Mouse (Mus musculus) liver, embryonic 15.5 days (tissue): ENCODE measurements around the gene 4933424G06Rik. TPM values are rescaled to one million over a fixed set of nuclear protein-coding genes. Genes with fewer than 3 reads are reported as not detected.
A peak's percentile ranks its signal among the peaks of the same experiment; 100 is the strongest.

Experiments
- ATAC-seq: fragments of 200-750 bp; cut with Nextera tagmentation; 2 replicates; pipeline ENCODE4 v1.8.0; 2017; ENCODE audit warnings: moderate number of reproducible peaks, mild to moderate bottlenecking, moderate library complexity; ENCODE audit not compliant: insufficient read depth
- H3K27ac ChIP-seq: fragments of 300-500 bp; sonication (generic); replicated peaks from 2 replicates; pipeline ENCODE4 v1.5.1; 2015; ENCODE audit warnings: mild to moderate bottlenecking, inconsistent platforms
- H3K27me3 ChIP-seq: fragments of 300-500 bp; sonication (generic); 2 replicates; pipeline ENCODE4 v1.6.1; 2015; ENCODE audit warnings: mild to moderate bottlenecking, inconsistent platforms
- H3K36me3 ChIP-seq: fragments of 300-500 bp; sonication (generic); replicated peaks from 2 replicates; pipeline ENCODE4 v1.6.1; 2015; ENCODE audit warnings: moderate library complexity, mild to moderate bottlenecking, inconsistent platforms
- H3K4me1 ChIP-seq: fragments of 300-500 bp; sonication (generic); replicated peaks from 2 replicates; pipeline ENCODE4 v1.6.1; 2015; ENCODE audit warnings: inconsistent platforms
- H3K4me2 ChIP-seq: fragments of 300-500 bp; sonication (generic); 2 replicates; pipeline ENCODE4 v1.6.1; 2015; ENCODE audit warnings: moderate library complexity, mild to moderate bottlenecking, inconsistent platforms
- H3K4me3 ChIP-seq: fragments of 300-500 bp; sonication (generic); replicated peaks from 2 replicates; pipeline ENCODE4 v1.5.1; 2015; ENCODE audit warnings: mild to moderate bottlenecking, inconsistent platforms
- H3K9ac ChIP-seq: fragments of 300-500 bp; sonication (generic); 2 replicates; pipeline ENCODE4 v1.6.1; 2015; ENCODE audit warnings: moderate library complexity, mild to moderate bottlenecking, inconsistent platforms
- H3K9me3 ChIP-seq: fragments of 300-500 bp; sonication (generic); replicated peaks from 2 replicates; pipeline ENCODE4 v1.6.1; 2016; ENCODE audit warnings: inconsistent platforms
- WGBS: fragments of 180-500 bp; shearing (Covaris S2); methylation state at CpG from one replicate; pipeline ENCODE4 v1.1.7; 2015; ENCODE audit warnings: mixed read lengths; ENCODE audit not compliant: insufficient replicate concordance; 5-methylcytosine and 5-hydroxymethylcytosine counted together
- polyA plus RNA-seq: library from polyadenylated mRNA; unstranded; fragments of >200 nt; fragmentation: Nextera tagmentation; extraction: Ambion mirVana; gene quantifications from 2 replicates; pipeline ENCODE4 v1.2.1, GENCODE M21; 2015

4933424G06Rik gene
- polyA plus RNA-seq, 1 experiment from 2014 or later = not detected

GRCm38 (mm10) chr1:36772198-36772934 lies 62.4 kb downstream of the 4933424G06Rik start:
- H3K4me1 ChIP-seq = no peaks in the 10 kb centered on the region
- no peaks in the 10 kb centered on the region for H3K9me3 ChIP-seq
- H3K4me2 ChIP-seq = no peak overlapping the region
- no peak overlapping the region for H3K27ac ChIP-seq
- H3K9ac ChIP-seq = no peak overlapping the region
- no peaks in the 10 kb centered on the region for H3K36me3 ChIP-seq
- H3K27me3 ChIP-seq = peaks cover 18% of the 10 kb centered on the region
- no peak for ATAC-seq
- 69% methylated on average over 9 of the region's 9 CpGs for WGBS
- H3K4me3 ChIP-seq = no peak overlapping the region

GRCm38 (mm10) chr1:36780793-36781192 lies 70.8 kb downstream of the 4933424G06Rik start:
- no peak overlapping the region for H3K4me2 ChIP-seq
- peaks cover 11% of the 10 kb centered on the region for H3K27me3 ChIP-seq
- WGBS = 77% methylated on average over 13 of the region's 13 CpGs
- H3K4me3 ChIP-seq = no peak overlapping the region
- H3K9me3 ChIP-seq = no peaks in the 10 kb centered on the region
- no peak overlapping the region for H3K27ac ChIP-seq
- H3K9ac ChIP-seq = no peak overlapping the region
- H3K4me1 ChIP-seq = peaks cover 19% of the 10 kb centered on the region
- no peaks in the 10 kb centered on the region for H3K36me3 ChIP-seq
- ATAC-seq = no peak

- Histone ChIP-seq H3K27me3 (peaks cover 13% of the 10 kb centered on the region), H3K4me1 (peaks cover 19% of the 10 kb centered on the region), H3K4me3 (no peak overlapping the region), H3K9ac (no peak overlapping the region), H3K36me3 (no peaks in the 10 kb centered on the region), H3K9me3 (no peaks in the 10 kb centered on the region), H3K4me2 (no peak overlapping the region), H3K27ac (no peak overlapping the region)
- 58% methylated on average over 11 of the region's 11 CpGs for WGBS
- ATAC-seq = no peak
Observed at GRCm38 (mm10) chr1:36782476-36782875, 72.5 kb downstream of the 4933424G06Rik start.

- Histone ChIP-seq H3K27ac (no peak overlapping the region), H3K4me3 (peak overlapping the region; percentile 44), H3K4me2 (peak overlapping the region; percentile 77), H3K36me3 (no peaks in the 10 kb centered on the region), H3K9me3 (no peaks in the 10 kb centered on the region), H3K4me1 (peaks cover 23% of the 10 kb centered on the region), H3K27me3 (peaks cover 13% of the 10 kb centered on the region), H3K9ac (peak overlapping the region; percentile 35; the same call in 1 of the 2 replicates)
- peak; percentile 37 for ATAC-seq
- 3% methylated on average over 20 of the region's 20 CpGs for WGBS
Observed at GRCm38 (mm10) chr1:36784365-36785134, 74.6 kb downstream of the 4933424G06Rik start.

GRCm38 (mm10) chr1:36785238-36785641 lies 75.3 kb downstream of the 4933424G06Rik start:
- H3K9ac ChIP-seq = peak overlapping the region; percentile 35; the same call in 1 of the 2 replicates
- WGBS = 1% methylated on average over 16 of the region's 16 CpGs
- no peaks in the 10 kb centered on the region for H3K9me3 ChIP-seq
- no peak for ATAC-seq
- no peak overlapping the region for H3K27ac ChIP-seq
- H3K36me3 ChIP-seq = no peaks in the 10 kb centered on the region
- H3K4me2 ChIP-seq = peak overlapping the region; percentile 77
- H3K4me1 ChIP-seq = peaks cover 23% of the 10 kb centered on the region
- H3K4me3 ChIP-seq = peak overlapping the region; percentile 44
- peaks cover 13% of the 10 kb centered on the region for H3K27me3 ChIP-seq

GRCm38 (mm10) chr1:36786377-36786776 lies 76.4 kb downstream of the 4933424G06Rik start:
- H3K27me3 ChIP-seq = peaks cover 13% of the 10 kb centered on the region
- H3K27ac ChIP-seq = no peak overlapping the region
- H3K4me3 ChIP-seq = no peak overlapping the region
- H3K9me3 ChIP-seq = no peaks in the 10 kb centered on the region
- 82% methylated on average over 7 of the region's 7 CpGs for WGBS
- H3K4me2 ChIP-seq = no peak overlapping the region
- peaks cover 8% of the 10 kb centered on the region for H3K36me3 ChIP-seq
- no peak for ATAC-seq
- no peak overlapping the region for H3K9ac ChIP-seq
- peaks cover 23% of the 10 kb centered on the region for H3K4me1 ChIP-seq

GRCm38 (mm10) chr1:36789416-36789815 lies 79.5 kb downstream of the 4933424G06Rik start:
- Histone ChIP-seq H3K9ac (no peak overlapping the region), H3K27ac (no peak overlapping the region), H3K36me3 (peaks cover 38% of the 10 kb centered on the region), H3K27me3 (peaks cover 13% of the 10 kb centered on the region), H3K9me3 (no peaks in the 10 kb centered on the region), H3K4me2 (no peak overlapping the region), H3K4me1 (peaks cover 15% of the 10 kb centered on the region), H3K4me3 (no peak overlapping the region)
- WGBS = 66% methylated on average over 8 of the region's 8 CpGs
- ATAC-seq = no peak

GRCm38 (mm10) chr1:36796711-36797110 lies 86.8 kb downstream of the 4933424G06Rik start:
- H3K9me3 ChIP-seq = no peaks in the 10 kb centered on the region
- H3K27ac ChIP-seq = no peak overlapping the region
- H3K36me3 ChIP-seq = peaks cover 98% of the 10 kb centered on the region
- H3K4me1 ChIP-seq = no peaks in the 10 kb centered on the region
- no peaks in the 10 kb centered on the region for H3K27me3 ChIP-seq
- H3K4me3 ChIP-seq = no peak overlapping the region
- no peak overlapping the region for H3K4me2 ChIP-seq
- no peak overlapping the region for H3K9ac ChIP-seq
- 90% methylated on average over 7 of the region's 7 CpGs for WGBS
- ATAC-seq = no peak

GRCm38 (mm10) chr1:36797481-36797880 lies 87.5 kb downstream of the 4933424G06Rik start:
- H3K4me2 ChIP-seq = no peak overlapping the region
- no peak overlapping the region for H3K27ac ChIP-seq
- 68% methylated on average over 10 of the region's 10 CpGs for WGBS
- peaks cover 99% of the 10 kb centered on the region for H3K36me3 ChIP-seq
- no peaks in the 10 kb centered on the region for H3K27me3 ChIP-seq
- H3K4me3 ChIP-seq = no peak overlapping the region
- H3K9me3 ChIP-seq = no peaks in the 10 kb centered on the region
- no peak for ATAC-seq
- no peaks in the 10 kb centered on the region for H3K4me1 ChIP-seq
- H3K9ac ChIP-seq = no peak overlapping the region

GRCm38 (mm10) chr1:36800379-36801011 lies 90.5 kb downstream of the 4933424G06Rik start:
- 63% methylated on average over 3 of the region's 3 CpGs for WGBS
- H3K27me3 ChIP-seq = no peaks in the 10 kb centered on the region
- ATAC-seq = no peak
- H3K36me3 ChIP-seq = peaks cover 96% of the 10 kb centered on the region
- no peaks in the 10 kb centered on the region for H3K9me3 ChIP-seq
- H3K27ac ChIP-seq = no peak overlapping the region
- no peak overlapping the region for H3K9ac ChIP-seq
- H3K4me1 ChIP-seq = no peaks in the 10 kb centered on the region
- no peak overlapping the region for H3K4me2 ChIP-seq
- no peak overlapping the region for H3K4me3 ChIP-seq

- Histone ChIP-seq H3K27ac (no peak overlapping the region), H3K36me3 (peaks cover 96% of the 10 kb centered on the region), H3K9me3 (no peaks in the 10 kb centered on the region), H3K4me1 (no peaks in the 10 kb centered on the region), H3K27me3 (no peaks in the 10 kb centered on the region), H3K4me3 (no peak overlapping the region), H3K4me2 (no peak overlapping the region), H3K9ac (no peak overlapping the region)
- no peak for ATAC-seq
- WGBS = 82% methylated on average over 9 of the region's 9 CpGs
Observed at GRCm38 (mm10) chr1:36804259-36804658, 94.3 kb downstream of the 4933424G06Rik start.
